Mouse (Mus musculus) cerebellum, adult 18-20 months (tissue): ENCODE results near the gene Sike1.

ENCODE experiments used
- DNase-seq, 2 experiments: peaks; one replicate each; pipeline ENCODE4 v3.0.0; 2021

Sike1 gene

GRCm38 (mm10) chr3:103040285-103040684 lies 44.8 kb downstream of the Sike1 start:
- no peak for DNase-seq

DNA sequence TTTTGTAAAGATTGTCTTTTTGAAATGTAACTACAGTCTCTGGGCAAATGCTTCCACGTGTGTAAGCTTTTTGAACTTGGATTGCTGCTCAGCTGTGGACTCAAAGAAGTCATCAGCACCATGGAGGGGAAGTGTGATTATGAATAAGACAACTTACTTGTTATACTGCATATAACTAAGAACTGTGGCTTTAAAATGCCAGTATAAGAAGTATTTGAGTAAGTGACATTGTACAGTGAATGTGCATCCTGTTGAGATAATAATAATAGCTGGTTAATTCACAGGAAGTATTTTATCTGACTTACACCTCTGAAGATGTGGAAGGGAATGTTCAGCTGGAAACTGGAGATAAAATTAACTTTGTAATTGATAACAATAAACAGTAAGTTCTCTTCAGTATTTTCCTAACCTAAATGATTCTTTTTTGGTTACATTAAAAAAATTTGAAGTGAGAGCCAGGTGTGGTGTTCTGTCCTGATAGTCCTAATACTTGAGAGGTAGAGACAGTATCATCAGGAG lies 45.4 kb downstream of the Sike1 start:
- DNase-seq: no peak

DNA sequence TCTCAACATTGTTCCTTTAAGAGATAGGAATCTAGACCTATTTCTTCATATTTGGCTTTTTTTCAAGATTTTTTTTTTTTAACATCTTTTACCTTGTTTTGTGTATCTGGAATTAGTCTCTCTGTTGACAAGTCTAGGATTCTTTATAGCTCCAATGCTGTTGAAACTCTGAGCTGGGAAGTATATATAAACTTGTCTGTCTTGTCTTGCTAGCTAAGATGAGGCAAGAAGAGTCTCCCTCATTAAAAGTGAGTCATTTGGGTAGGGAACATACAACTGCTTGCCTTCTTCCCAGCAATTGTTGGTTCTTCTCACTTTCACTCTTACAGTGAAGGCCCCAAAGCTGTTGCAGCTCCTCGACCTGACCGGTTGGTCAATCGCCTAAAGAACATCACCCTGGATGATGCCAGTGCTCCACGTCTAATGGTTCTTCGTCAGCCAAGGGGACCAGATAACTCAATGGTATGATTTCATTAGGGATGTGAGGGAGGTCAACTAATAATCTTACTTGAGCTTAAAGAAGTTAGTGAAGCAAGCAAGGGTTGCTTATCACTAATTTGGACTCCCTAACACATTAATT lies 60.6 kb downstream of the Sike1 start:
- no peak for DNase-seq

GRCm38 (mm10) chr3:103057752-103058151 lies 62.2 kb downstream of the Sike1 start:
- DNase-seq: peak in 1 of 2 experiments; percentile 5
